Mouse (Mus musculus) forebrain, embryonic 11.5 days (tissue): Measurements from ENCODE around the gene Lonp2. TPM values are rescaled to one million over a fixed set of nuclear protein-coding genes. Genes with fewer than 3 reads are reported as not detected.

Source experiments
- ATAC-seq: fragments of 200-750 bp; cut with Nextera tagmentation; replicated peaks from 2 replicates; pipeline ENCODE4 v1.8.0; 2017; ENCODE audit warnings: moderate TSS enrichment; ENCODE audit not compliant: low FRiP score
- DNase-seq: peaks from one replicate; pipeline ENCODE4 v3.0.0-alpha.2; 2017; ENCODE audit warnings: low spot score
- H3K27ac ChIP-seq: fragments of 300-500 bp; sonication (generic); 2 replicates; pipeline ENCODE4 v1.5.1; 2014; ENCODE audit warnings: low read depth, low read length
- H3K27me3 ChIP-seq: fragments of 300-500 bp; sonication (generic); 2 replicates; pipeline ENCODE4 v1.6.1; 2014; ENCODE audit warnings: mild to moderate bottlenecking, low read length, mixed read lengths; ENCODE audit not compliant: control insufficient read depth, insufficient read depth
- H3K36me3 ChIP-seq: fragments of 300-500 bp; sonication (generic); 2 replicates; pipeline ENCODE4 v1.6.1; 2014; ENCODE audit warnings: mild to moderate bottlenecking, low read length, moderate library complexity, mixed read lengths; ENCODE audit not compliant: control insufficient read depth, insufficient read depth
- H3K4me1 ChIP-seq: fragments of 300-500 bp; sonication (generic); replicated peaks from 2 replicates; pipeline ENCODE4 v1.6.1; 2014; ENCODE audit warnings: low read length, mixed read lengths; ENCODE audit not compliant: control insufficient read depth, insufficient read depth
- H3K4me2 ChIP-seq: fragments of 300-500 bp; sonication (generic); 2 replicates; pipeline ENCODE4 v1.6.1; 2014; ENCODE audit warnings: low read depth, mild to moderate bottlenecking, low read length, moderate library complexity, mixed read lengths; ENCODE audit not compliant: severe bottlenecking
- H3K4me3 ChIP-seq: fragments of 300-500 bp; sonication (generic); 2 replicates; pipeline ENCODE4 v1.5.1; 2014; ENCODE audit warnings: low read depth, low read length
- H3K9ac ChIP-seq: fragments of 300-500 bp; sonication (generic); 2 replicates; pipeline ENCODE4 v1.6.1; 2014; ENCODE audit warnings: low read length
- H3K9me3 ChIP-seq: fragments of 300-500 bp; sonication (generic); 2 replicates; pipeline ENCODE4 v1.6.1; 2016; ENCODE audit warnings: low read length, mixed read lengths; ENCODE audit not compliant: control insufficient read depth
- WGBS: fragments of 180-500 bp; shearing (Covaris S2); extraction: QIAGEN DNeasy Blood & Tissue Kit; methylation state at CpG from one replicate; pipeline ENCODE4 v1.1.7; 2014; 5-methylcytosine and 5-hydroxymethylcytosine counted together
- polyA plus RNA-seq: library from polyadenylated mRNA; unstranded; fragments of >200 nt; fragmentation: Nextera tagmentation; extraction: Ambion mirVana; gene quantifications from 2 replicates; pipeline ENCODE4 v1.2.1, GENCODE M21; 2014

Gene Lonp2
- polyA plus RNA-seq, 1 experiment from 2014 or later: 57.1 TPM

DNA sequence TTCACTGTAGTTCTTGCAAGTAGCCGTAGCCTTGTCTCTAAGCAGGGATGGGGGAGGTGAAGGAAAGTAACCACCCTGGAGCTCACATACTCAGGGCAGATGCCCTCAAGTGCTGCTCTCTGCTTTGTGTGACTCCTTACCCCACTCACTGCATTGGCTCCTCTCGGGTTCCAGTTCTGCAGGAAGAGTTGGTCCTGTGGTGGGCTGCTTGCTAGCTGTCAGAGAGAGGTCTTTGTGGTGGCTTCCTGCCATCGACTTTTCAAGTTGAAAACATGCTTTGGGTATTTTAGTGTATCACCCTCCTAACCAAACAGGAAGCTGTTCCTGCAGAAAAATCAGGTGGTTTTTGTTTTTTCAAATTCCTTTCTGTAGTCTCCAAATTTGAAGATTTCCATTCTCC is 62.8 kb downstream of the Lonp2 start:
- DNase-seq: no peak

DNA sequence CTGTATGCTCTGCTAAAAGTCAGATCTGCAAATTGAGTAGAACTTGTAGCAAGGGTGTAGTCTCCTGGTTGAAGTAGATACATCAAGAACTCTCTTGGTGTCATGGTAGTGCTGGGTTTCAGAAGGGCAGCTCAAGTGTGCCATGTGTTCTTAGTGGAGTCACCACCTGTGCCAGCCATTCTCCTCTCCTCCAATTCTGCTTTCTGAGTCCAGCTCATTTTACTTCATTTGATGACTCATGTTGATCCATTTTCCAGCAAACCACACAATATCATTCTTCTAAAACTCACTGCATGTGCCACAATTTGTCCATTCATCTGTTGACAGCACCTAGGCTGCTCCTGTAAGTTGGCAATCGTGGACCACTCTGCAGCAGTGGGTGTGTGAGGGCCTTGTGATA is 68.3 kb downstream of the Lonp2 start:
- no peak for ATAC-seq
- WGBS: 87% methylated on average over 1 of the region's 1 CpGs
- H3K4me1 ChIP-seq: no peaks in the 10 kb centered on the region

More for the DNA sequence above, 62.8 kb downstream of the Lonp2 start:
- Histone ChIP-seq H3K4me1 (no peaks in the 10 kb centered on the region), H3K4me2 (no peak overlapping the region), H3K36me3 (no peaks in the 10 kb centered on the region), H3K27ac (no peak overlapping the region), H3K4me3 (no peak overlapping the region), H3K9me3 (no peaks in the 10 kb centered on the region), H3K27me3 (no peaks in the 10 kb centered on the region), H3K9ac (no peak overlapping the region)
- no peak for ATAC-seq
- 76% methylated on average over 3 of the region's 3 CpGs for WGBS

DNA sequence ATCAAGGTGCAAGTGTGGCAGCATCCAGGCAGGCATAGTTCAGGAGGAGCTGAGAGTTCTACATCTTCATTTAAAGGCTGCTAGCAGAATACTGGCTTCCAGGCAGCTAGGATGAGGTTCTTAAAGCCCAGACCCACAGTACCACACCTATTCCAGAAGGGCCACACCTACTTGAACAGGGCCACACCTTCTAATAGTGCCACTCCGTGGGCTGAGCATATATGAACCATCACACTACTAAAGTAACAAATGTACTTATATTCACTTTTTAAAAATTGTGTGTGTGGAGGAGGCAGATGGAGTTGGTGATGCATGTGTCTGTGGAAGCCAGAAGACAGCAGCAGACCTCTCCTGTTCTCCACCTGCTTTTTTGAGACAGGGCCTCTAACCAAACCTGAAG is 70.2 kb downstream of the Lonp2 start:
- no peak overlapping the region for H3K9ac ChIP-seq
- DNase-seq (no peak), ATAC-seq (no peak)
- H3K36me3 ChIP-seq: no peaks in the 10 kb centered on the region
- 89% methylated on average over 1 of the region's 1 CpGs for WGBS
- no peaks in the 10 kb centered on the region for H3K27me3 ChIP-seq
- H3K4me1 ChIP-seq: no peaks in the 10 kb centered on the region
- H3K4me3 ChIP-seq: no peak overlapping the region
- H3K4me2 ChIP-seq: no peak overlapping the region
- H3K27ac ChIP-seq: no peak overlapping the region
- H3K9me3 ChIP-seq: no peaks in the 10 kb centered on the region

More for the DNA sequence above, 68.3 kb downstream of the Lonp2 start:
- Histone ChIP-seq H3K4me3 (no peak overlapping the region), H3K4me2 (no peak overlapping the region), H3K27me3 (no peaks in the 10 kb centered on the region), H3K9ac (no peak overlapping the region), H3K9me3 (no peaks in the 10 kb centered on the region), H3K27ac (no peak overlapping the region), H3K36me3 (no peaks in the 10 kb centered on the region)
- DNase-seq: no peak

DNA sequence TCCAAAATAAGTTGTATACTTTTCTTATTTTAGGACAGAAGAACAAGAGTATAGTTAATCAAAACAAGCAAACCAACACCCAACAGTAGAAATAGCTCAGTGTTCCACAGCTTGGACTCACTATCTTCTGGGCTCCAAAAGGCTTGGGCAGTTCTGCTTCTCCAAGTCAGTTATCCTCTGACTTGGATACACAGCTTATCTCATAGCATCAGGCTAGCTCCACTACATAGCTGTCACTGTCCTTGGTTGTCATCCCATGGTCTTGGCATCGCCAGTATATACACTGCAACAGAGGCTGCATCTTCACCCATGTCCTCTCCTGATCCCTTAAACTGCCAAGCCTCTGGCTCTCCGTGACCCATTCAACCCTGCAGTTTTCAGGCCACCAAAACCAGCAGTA is 71.9 kb downstream of the Lonp2 start:
- Histone ChIP-seq H3K27ac (no peak overlapping the region), H3K4me1 (no peaks in the 10 kb centered on the region), H3K9me3 (no peaks in the 10 kb centered on the region), H3K4me2 (no peak overlapping the region), H3K9ac (no peak overlapping the region), H3K27me3 (no peaks in the 10 kb centered on the region), H3K36me3 (no peaks in the 10 kb centered on the region), H3K4me3 (no peak overlapping the region)
- DNase-seq (no peak), ATAC-seq (no peak)
- WGBS: 93% methylated on average over 2 of the region's 2 CpGs

DNA sequence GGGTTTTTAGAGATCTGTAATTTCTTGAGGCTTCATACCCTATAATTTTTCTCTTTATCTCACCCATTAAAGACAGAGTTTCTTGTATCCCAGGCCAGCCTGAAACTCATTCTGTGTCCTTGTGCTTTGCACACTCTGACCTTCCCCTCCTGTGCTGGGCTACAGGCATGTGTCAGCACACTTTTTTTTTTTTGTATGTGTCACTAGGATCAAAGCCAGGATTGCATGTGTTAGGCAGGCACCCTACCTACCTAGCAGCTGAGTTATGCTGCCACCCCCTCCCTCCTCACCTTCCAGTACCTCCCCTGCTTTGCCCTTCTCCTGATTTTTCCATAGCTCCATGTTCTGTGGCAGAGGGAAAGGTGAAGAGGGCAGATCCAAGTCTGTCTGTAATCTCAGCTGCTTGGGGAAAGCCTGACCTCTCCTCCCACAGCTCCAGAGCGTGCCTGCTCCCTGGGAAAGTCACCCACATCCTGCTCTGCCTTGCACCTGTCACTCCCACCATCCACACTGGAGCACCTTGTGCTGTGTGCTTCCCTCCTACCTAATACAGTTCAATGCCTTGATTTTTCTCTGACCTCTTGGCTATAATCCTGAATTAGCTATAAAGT is 75.1 kb downstream of the Lonp2 start:
- no peak overlapping the region for H3K4me2 ChIP-seq
- H3K4me1 ChIP-seq: no peaks in the 10 kb centered on the region
- no peak for DNase-seq
- H3K9ac ChIP-seq: no peak overlapping the region
- no peak overlapping the region for H3K4me3 ChIP-seq
- H3K9me3 ChIP-seq: no peaks in the 10 kb centered on the region
- no peaks in the 10 kb centered on the region for H3K27me3 ChIP-seq
- no peaks in the 10 kb centered on the region for H3K36me3 ChIP-seq
- ATAC-seq: no peak
- no peak overlapping the region for H3K27ac ChIP-seq
- WGBS: 94% methylated on average over 1 of the region's 1 CpGs

DNA sequence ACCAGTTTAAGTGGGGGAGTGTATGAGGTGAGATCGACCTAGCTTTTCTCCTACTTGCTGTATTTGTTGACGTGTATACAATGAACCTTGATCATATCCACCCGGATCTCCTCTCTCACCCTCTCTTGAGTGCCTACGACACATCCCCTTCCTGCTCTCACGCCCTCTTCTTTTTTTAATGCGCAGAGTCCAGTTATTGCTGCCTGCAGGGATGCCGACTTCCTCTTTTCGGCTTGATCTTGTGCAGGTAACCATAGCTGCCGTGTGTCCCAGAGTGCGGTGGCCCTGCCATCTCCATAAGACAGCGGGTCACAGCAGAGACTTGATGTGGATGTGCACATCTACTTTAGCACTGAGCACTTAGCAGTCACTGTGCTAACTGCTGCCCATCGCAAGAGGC is 75.6 kb downstream of the Lonp2 start:
- Histone ChIP-seq H3K27ac (no peak overlapping the region), H3K36me3 (no peaks in the 10 kb centered on the region), H3K4me1 (no peaks in the 10 kb centered on the region), H3K4me2 (no peak overlapping the region), H3K9me3 (no peaks in the 10 kb centered on the region), H3K4me3 (no peak overlapping the region), H3K27me3 (no peaks in the 10 kb centered on the region), H3K9ac (no peak overlapping the region)
- DNase-seq: no peak
- WGBS: 91% methylated on average over 12 of the region's 12 CpGs
- no peak for ATAC-seq

DNA sequence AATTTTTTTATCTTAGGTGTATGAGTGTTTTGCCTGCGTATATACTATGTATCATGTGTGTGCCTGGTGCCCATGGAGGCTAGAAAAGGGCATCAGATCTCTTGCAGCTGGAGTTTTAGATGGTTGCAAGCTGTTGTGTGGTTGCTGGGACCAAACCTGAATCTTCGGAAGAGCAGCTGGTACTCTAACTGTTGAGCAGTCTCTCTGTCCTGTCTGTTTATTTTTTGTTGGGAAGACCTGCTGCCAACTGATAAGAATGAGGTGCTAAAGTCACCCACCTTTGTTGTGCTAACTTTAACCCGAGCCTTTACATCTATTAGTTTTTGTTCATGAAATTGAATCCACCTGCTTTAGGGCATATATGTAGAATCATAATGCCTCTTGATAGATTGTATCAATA is 78.6 kb downstream of the Lonp2 start:
- Histone ChIP-seq H3K27ac (no peak overlapping the region), H3K36me3 (no peaks in the 10 kb centered on the region), H3K9me3 (no peaks in the 10 kb centered on the region), H3K4me2 (no peak overlapping the region), H3K4me1 (no peaks in the 10 kb centered on the region), H3K27me3 (no peaks in the 10 kb centered on the region), H3K9ac (no peak overlapping the region), H3K4me3 (no peak overlapping the region)
- no peak for ATAC-seq
- WGBS: 89% methylated on average over 3 of the region's 3 CpGs
- DNase-seq: no peak

DNA sequence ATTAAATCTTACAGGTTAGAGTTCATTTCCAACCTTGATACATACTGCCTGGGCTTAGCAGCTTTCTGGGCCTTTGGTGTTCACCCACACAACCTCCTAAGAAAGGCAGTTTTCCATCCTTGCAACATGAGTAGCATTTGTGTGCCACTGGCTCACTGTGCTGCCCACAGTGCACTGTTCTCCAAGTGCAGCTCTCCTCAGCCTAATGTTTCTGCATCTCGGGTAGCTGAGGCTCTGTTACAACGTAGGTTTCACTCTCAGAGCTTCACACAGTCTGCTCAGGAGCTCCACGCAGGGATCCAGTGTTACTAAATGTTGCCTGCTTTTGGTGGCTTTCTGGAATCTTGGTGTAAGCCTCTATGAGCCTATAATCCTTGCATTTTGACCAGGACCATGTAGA is 81.5 kb downstream of the Lonp2 start:
- no peak for DNase-seq
- 89% methylated on average over 3 of the region's 3 CpGs for WGBS

DNA sequence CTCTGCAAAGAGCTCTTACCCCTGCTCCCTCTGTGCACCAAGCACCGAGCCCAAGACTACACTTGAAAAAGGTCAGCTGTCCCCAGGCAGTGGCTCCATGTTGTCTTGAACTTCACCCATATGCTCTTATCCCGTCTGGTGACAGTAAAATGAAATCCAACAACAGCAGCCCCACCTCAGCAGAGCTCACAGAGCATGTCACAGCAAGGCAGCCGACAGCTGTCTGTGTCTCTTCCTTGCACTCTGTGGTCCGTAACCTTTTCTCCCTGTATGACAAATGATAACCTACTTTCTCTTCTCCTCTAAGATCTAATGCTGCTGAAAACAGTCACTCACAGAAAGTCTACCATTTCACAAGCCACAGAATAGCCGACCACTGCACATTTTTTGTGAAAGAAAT is 82.9 kb downstream of the Lonp2 start:
- no peak overlapping the region for H3K9ac ChIP-seq
- no peak for ATAC-seq
- no peak for DNase-seq
- H3K9me3 ChIP-seq: no peaks in the 10 kb centered on the region
- H3K4me1 ChIP-seq: no peaks in the 10 kb centered on the region
- no peaks in the 10 kb centered on the region for H3K36me3 ChIP-seq
- no peak overlapping the region for H3K27ac ChIP-seq
- WGBS: 89% methylated on average over 5 of the region's 5 CpGs
- no peak overlapping the region for H3K4me3 ChIP-seq
- H3K27me3 ChIP-seq: no peaks in the 10 kb centered on the region
- H3K4me2 ChIP-seq: no peak overlapping the region

More for the DNA sequence above, 81.5 kb downstream of the Lonp2 start:
- no peak overlapping the region for H3K4me3 ChIP-seq
- no peaks in the 10 kb centered on the region for H3K27me3 ChIP-seq
- H3K4me1 ChIP-seq: no peaks in the 10 kb centered on the region
- no peaks in the 10 kb centered on the region for H3K9me3 ChIP-seq
- H3K4me2 ChIP-seq: no peak overlapping the region
- H3K36me3 ChIP-seq: no peaks in the 10 kb centered on the region
- H3K9ac ChIP-seq: no peak overlapping the region
- ATAC-seq: no peak
- H3K27ac ChIP-seq: no peak overlapping the region
